Mouse (Mus musculus) spleen, postnatal 36 days (tissue): ENCODE data around the gene Cel.

Source experiments
- DNase-seq, 2 experiments: peaks; one replicate each; pipeline ENCODE4 v3.0.0; 2022; ENCODE audit warnings: low spot score in 2 of 2, mixed read lengths in 1 of 2

The Cel gene

GRCm38 (mm10) chr2:28585730-28586129 lies 22.5 kb upstream of the Cel start:
- DNase-seq = no peak

DNA sequence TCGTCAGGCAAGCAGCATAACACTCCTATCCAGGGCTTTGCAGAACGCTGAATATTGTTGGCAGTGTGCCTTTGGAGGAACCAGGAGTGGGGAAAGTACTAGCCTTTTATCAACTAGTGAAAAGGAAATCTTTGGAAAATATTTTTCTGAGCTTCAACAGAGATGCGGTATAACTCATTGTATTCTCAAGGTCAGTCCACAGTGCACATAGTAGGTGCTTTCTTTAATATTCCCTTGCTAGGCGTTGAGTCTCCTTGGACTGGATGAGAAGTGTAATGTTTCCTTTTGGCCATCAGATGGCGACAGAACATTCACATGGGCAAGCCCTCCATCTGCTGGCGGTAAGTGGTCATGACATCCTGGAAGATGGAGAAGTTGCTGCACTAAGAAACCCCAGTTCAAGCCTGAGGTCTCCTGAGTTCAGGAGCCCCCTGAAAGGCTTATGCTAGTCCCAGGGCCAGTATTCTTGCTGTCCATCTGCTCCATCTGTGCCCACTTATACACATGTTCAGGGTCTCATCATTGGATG lies 21.9 kb upstream of the Cel start:
- DNase-seq = peak; percentile 76 to 84

GRCm38 (mm10) chr2:28583651-28584050 lies 20.4 kb upstream of the Cel start, which contains the start of gene Gtf3c5:
Gene Gtf3c5 (minus strand): TSS chr2:28583751.
- no peak for DNase-seq

GRCm38 (mm10) chr2:28582647-28583353 lies 19.6 kb upstream of the Cel start:
- peak; percentile 75 to 84 for DNase-seq

DNA sequence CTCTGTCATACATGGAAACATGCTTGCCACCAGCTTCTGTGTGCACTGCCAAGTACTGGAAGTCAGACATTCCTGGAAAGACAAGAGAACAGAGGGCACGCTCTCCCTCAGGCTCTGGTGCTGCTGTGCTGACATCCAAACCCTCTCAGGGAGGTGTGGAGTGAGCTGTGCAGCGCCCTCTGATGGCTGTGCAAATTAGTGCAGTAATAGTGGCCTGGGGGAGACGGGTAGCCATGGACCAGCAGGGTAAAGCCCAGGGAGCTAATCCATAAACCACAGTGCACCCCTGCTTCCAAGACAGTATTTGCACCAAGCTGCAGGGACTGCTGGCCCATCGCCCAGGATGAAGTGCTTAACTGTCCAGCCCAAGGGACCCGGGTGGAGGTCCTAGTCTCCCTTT lies 14.8 kb upstream of the Cel start:
- DNase-seq = no peak

DNA sequence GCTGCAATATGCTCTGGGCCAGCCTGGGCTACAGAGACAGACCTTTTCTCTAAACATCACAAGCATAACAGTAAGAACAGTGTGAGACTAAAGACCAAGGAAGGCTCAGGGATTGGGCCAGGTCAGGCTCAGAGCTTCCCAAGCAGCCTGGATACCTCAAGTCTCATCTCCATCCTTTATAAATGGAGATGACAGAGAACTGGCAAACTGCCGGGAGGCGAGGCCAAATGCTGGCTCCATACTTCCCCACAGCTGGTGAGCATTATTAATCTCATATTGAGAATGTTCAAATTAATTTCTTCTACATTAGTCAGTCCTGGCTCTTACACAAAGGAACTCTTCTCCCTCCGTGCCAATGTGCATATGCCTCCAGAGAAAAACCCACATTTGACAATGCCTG lies 13.6 kb upstream of the Cel start:
- no peak for DNase-seq

DNA sequence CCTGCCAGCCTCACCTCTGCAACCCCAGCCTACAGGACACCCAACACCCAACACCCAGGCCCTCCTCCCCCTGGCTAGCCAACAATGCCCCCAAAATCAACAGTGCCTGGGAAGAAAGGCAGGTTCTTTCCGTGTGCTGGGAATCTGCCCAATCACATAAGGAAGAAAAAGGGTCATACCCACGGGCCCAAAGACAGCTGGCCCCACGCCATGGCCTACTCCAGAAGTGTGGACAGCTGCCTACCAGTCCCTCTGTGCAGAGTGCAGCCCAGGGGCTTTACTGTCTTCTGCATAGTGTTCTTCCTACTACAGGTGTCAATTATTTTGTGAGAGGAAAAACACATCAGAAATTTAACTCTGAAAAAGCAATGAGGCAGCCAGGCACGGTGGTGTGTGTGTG lies 12.1 kb upstream of the Cel start:
- no peak for DNase-seq

GRCm38 (mm10) chr2:28569903-28570302 lies 6.7 kb upstream of the Cel start:
- no peak for DNase-seq

DNA sequence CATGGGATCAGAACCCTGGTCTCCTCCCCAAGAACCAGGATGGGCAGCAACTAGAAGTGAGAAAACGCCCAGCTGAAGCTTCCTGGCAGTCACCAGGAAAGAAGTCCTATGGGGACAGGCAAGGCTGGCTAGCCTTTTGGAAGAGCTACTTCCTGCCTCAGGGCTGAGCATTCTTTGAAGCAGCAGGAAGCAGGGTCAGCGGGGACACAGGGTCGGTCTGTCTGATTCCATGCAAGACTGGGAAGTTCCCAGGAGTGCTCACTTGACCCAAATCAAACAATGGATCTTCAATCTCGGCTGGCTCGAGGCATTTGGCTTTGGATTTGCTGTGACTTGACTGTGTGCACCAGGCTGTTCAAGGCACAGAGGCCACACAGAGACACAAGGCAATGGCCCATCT lies 3.3 kb upstream of the Cel start:
- DNase-seq = no peak

GRCm38 (mm10) chr2:28564380-28564779 lies 1.2 kb upstream of the Cel start:
- DNase-seq = no peak

- DNase-seq = no peak
Measured at GRCm38 (mm10) chr2:28563830-28564229, 627 bp upstream of the Cel start.

DNA sequence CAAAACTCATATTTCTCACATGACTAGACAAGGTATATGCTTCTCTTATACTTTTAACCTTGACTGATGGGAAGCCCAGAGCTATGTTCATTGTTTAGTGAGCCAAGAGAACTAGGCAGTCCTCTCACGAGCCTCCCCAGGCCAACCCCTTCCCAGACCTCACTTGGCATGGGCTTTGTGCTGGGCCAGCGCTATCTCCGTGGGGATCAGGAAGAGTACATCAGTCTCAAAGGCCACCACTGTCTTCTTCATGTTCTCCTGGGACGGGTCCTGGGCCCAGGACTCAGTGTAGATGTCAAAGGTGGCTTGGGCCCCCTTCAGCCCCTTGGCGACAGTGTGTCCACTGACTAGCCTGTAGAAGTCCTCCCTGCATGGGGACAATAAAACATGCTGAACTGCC lies 5.8 kb downstream of the Cel start:
- DNase-seq = no peak

GRCm38 (mm10) chr2:28552301-28552700 lies 10.9 kb downstream of the Cel start:
- no peak for DNase-seq

DNA sequence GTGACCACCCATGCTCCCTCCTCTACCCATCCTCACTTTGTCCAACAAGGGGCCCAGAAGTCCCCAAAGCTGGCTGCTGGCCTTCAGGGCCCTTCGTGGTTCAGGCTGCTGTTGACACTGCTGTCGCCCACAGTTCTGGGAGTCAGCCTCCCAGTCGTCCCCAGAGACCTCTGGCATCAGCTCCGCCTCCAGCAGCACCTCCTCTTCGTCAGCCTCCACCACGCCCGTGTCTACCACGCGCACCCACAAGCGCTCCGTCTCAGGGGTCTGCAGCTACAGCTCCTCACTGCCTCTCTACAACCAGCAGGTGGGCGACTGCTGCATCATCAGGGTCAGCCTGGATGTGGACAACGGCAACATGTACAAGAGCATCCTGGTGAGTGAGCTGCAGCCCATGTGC lies 14.0 kb downstream of the Cel start:
- DNase-seq = no peak

DNA sequence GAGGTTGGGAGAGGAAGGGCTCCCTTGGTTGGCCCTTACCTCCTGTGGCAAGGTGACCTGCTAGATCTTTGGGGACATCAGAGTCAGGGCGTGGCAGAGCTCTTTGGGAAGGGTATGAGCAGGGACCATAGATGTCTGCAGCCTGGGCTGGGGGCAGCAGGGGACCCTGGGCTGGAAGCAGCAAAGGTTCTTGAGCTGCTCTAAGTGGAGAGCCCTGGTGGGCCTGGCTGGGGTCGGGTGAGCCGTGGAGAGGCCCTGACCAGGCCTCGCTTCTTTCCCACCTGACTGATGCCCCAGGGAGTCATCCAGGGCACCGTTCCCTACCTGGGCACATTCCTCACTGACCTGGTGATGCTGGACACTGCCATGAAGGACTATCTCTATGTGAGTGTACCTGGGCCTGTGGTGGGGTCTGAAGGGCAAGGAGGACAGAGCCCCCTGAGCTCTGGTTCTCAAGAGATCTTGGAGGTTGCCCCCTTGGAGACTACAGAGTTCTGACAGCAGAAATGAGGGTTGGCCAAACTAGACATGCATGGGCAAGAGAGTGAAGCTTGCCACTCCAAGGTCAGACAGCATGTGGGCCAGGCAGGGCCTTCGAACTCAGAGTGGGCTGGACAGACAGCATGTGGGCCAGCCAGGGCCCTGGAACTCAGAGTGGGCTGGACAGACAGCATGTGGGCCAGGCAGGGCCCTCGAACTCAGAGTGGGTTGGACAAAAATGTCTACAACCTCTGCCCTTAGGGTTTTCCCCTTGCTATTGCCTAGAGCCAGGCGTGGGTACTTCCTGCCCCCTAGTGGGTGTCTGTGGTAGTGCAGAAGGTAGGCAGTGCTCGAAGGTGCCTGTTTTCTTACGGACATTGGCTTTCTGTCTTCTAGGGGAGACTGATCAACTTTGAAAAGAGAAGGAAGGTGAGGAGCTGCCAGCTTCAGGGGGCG lies 15.7 kb downstream of the Cel start:
- DNase-seq = peak; percentile 81 to 83

- DNase-seq = no peak
Measured at GRCm38 (mm10) chr2:28546560-28546959, 16.6 kb downstream of the Cel start.

DNA sequence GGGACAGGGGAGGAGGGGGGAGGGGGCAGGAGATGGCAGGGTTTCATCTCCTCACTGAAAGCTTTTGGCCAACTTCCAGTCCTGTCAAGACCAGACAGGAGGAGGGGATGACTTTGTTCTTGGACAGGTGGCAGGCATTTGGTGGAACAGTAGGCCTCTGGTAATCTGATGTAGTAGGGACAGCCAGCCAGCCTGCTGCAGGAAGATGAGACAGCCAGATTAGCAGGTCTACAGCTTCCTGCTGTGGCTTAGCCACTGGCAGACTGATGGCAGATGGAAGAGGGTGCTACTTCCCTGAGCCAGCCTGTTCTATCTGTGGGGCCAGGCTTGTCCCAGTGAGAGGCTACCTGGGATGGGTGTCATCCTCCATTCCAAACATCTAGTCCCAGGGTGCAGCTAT lies 17.2 kb downstream of the Cel start:
- DNase-seq = no peak

DNA sequence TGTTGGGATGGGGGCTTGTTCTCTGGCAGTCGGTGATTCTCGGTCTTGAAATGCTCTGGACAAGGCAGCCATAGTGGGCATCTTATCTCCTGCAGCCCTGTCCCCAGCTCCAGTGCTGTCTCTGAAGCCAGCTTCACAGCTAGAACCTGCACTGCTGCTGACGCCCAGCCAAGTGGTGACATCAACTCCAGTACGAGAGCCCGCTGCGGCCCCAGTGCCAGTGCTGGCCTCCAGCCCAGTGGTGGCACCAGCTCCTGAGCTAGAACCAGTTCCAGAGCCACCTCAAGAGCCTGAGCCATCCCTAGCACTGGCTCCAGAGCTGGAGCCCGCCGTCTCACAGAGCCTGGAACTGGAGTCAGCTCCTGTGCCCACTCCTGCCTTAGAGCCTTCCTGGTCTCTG lies 19.3 kb downstream of the Cel start:
- no peak for DNase-seq

GRCm38 (mm10) chr2:28540587-28541227 lies 22.5 kb downstream of the Cel start:
- DNase-seq = no peak

DNA sequence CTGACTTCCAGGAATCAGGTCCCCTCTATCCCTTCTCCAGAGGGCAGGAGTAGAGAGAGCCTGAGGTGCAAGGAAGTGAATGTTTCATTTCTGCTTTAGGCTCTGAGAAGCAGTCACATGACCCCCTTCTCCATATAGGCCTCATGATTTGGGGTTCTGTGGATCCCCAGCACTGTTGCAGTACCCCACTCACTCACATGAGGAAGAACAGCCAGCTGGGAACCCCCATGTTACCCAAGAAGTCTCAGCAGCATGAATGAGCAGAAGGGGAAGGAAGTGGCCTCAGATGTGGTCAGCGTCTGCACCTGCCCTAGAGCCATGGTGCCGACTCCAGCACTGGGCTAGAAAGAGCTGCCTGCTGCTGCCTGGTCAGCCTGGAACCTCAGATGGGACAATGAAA lies 23.3 kb downstream of the Cel start:
- peak; percentile 87 to 88 for DNase-seq

DNA sequence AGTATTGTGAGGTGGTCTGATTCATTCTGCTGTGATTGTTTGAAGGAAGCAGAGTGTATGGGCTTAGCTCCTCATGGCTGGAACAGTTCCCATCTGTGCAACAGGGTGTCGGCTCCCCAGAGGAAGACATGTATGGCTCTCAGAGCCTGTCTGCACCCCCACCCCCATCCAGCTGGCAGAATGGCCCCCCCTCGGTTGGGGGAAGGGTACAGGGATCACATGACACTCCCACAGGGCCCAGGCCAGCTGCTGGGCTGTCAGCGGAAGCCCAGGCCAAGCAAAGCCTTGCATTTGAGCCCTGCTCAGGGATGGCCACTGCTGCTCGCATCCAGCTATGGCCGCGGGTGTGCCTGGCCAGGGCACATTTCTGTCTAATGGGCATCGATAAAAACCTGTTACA lies 24.0 kb downstream of the Cel start:
- DNase-seq = peak; percentile 72

DNA sequence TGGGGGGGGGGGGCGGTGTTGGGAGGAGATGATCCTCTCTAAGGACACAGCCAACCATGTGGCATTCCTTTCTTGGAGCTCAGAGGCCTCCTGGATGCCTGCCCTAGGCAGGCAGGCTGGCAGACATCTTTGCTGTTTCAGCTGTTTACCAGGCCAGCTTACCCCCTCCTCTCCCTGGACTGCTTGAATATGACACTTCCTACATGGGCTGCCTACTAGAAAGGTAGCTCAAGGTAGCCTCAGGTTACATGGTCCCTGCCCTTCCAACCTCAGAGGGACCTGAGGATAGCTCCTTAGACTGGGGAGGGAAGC lies 24.4 kb downstream of the Cel start:
- no peak for DNase-seq
